Mouse (Mus musculus) MEL (cell line): ENCODE results near the gene Ddx56. TPM values are rescaled to one million over a fixed set of nuclear protein-coding genes. Genes with fewer than 3 reads are reported as not detected.

ENCODE experiments used
- polyA plus RNA-seq, 2 experiments: library from polyadenylated mRNA; stranded (reverse) in 1 of 2; unstranded in 1 of 2; fragments of >175 nt in 1 of 2; fragments of >200 nt in 1 of 2; gene quantifications; 2 replicates each; pipeline versions ENCODE4 v1.2.1 to v1.2.4; 2012; ENCODE audit warnings: low replicate concordance in 2 of 2, low read depth in 1 of 2; ENCODE audit not compliant: insufficient read length in 2 of 2, insufficient read depth in 1 of 2, missing spikeins in 1 of 2
- total RNA-seq: library from RNA; depleted of rRNA; stranded (reverse); fragments of 300-350 nt; gene quantifications from 2 replicates; pipeline ENCODE4 v1.2.3, GENCODE M21; 2012; rRNA removed

The Ddx56 gene
- total and polyA plus RNA-seq, 3 experiments: 138 to 201 TPM; not detected in 1

Other genes starting within 250 kb of the Ddx56 start
- 0.03 and 0.04 TPM in 2 replicates for gene Camk2b, start 201.4 kb downstream of the Ddx56 start, total RNA-seq
- under 1 TPM in 1 of 2 experiments, not detected in 1; 0.04 TPM for gene Camk2b, start 201.4 kb downstream of the Ddx56 start, polyA plus RNA-seq
- 0.33 and 0.46 TPM in 2 replicates for gene A730071L15Rik, start 67.7 kb downstream of the Ddx56 start, total RNA-seq
- under 1 TPM in 1 of 2 experiments, not detected in 1; 0.13 TPM for gene A730071L15Rik, start 67.7 kb downstream of the Ddx56 start, polyA plus RNA-seq
- 29.8 and 33.3 TPM in 2 replicates for gene Nudcd3, start 67.4 kb downstream of the Ddx56 start, total RNA-seq
- 10 to 100 TPM in 1 of 2 experiments, not detected in 1; 50.5 TPM for gene Nudcd3, start 67.4 kb downstream of the Ddx56 start, polyA plus RNA-seq
- gene Npc1l1, start 37.6 kb downstream of the Ddx56 start, total RNA-seq: not detected in 2 replicates
- gene Npc1l1, start 37.6 kb downstream of the Ddx56 start, polyA plus RNA-seq: under 1 TPM in 1 of 2 experiments, not detected in 1; 0.10 TPM
- gene Tmed4, start 7.1 kb upstream of the Ddx56 start, total RNA-seq: 47.8 and 60.9 TPM in 2 replicates
- 10 to 100 TPM in 1 of 2 experiments, not detected in 1; 66.5 TPM for gene Tmed4, start 7.1 kb upstream of the Ddx56 start, polyA plus RNA-seq
- 91.8 and 93.7 TPM in 2 replicates for gene Ogdh, start 23.9 kb upstream of the Ddx56 start, total RNA-seq
- 100 to 1,000 TPM in 1 of 2 experiments, 10 to 100 TPM in 1; 94.9 to 118 TPM for gene Ogdh, start 23.9 kb upstream of the Ddx56 start, polyA plus RNA-seq
- 12.3 and 12.8 TPM in 2 replicates for gene Zmiz2, start 121.3 kb upstream of the Ddx56 start, total RNA-seq
- gene Zmiz2, start 121.3 kb upstream of the Ddx56 start, polyA plus RNA-seq: 10 to 100 TPM; 35.5 to 90.3 TPM
- gene Ppia, start 147.7 kb upstream of the Ddx56 start, total RNA-seq: 7,288 and 8,303 TPM in 2 replicates
- 1,000 to 10,000 TPM in 1 of 2 experiments, not detected in 1; 3,662 TPM for gene Ppia, start 147.7 kb upstream of the Ddx56 start, polyA plus RNA-seq
- 70.6 and 97.2 TPM in 2 replicates for gene H2afv, start 176.7 kb upstream of the Ddx56 start, total RNA-seq
- 100 to 1,000 TPM in 1 of 2 experiments, not detected in 1; 159 TPM for gene H2afv, start 176.7 kb upstream of the Ddx56 start, polyA plus RNA-seq
- gene Purb, start 208.1 kb upstream of the Ddx56 start, total RNA-seq: 29.3 and 33.9 TPM in 2 replicates
- 10 to 100 TPM; 23.1 to 32.7 TPM for gene Purb, start 208.1 kb upstream of the Ddx56 start, polyA plus RNA-seq